Mouse (Mus musculus) kidney, embryonic 16.5 days (tissue): ENCODE measurements at regions not wholly inside any gene's neighbourhood (a gene's known extent, or its start where the extent isn't known, plus 50 kb on each side); places are given as distances from the start of the nearest gene placed in this dataset.

Experiments
- ATAC-seq: fragments of 200-750 bp; cut with Nextera tagmentation; 2 replicates; pipeline ENCODE4 v1.8.0; 2017; ENCODE audit warnings: moderate TSS enrichment; ENCODE audit not compliant: low FRiP score, low TSS enrichment
- H3K27ac ChIP-seq: fragments of 300-500 bp; sonication (generic); 2 replicates; pipeline ENCODE4 v1.5.1; 2014; ENCODE audit warnings: low read length
- H3K27me3 ChIP-seq: fragments of 300-500 bp; sonication (generic); 2 replicates; pipeline ENCODE4 v1.6.1; 2014; ENCODE audit warnings: low read length, control low read depth, mixed read lengths; ENCODE audit not compliant: insufficient read depth
- H3K36me3 ChIP-seq: fragments of 300-500 bp; sonication (generic); 2 replicates; pipeline ENCODE4 v1.6.1; 2014; ENCODE audit warnings: low read length, control low read depth, mixed read lengths; ENCODE audit not compliant: insufficient read depth
- H3K4me1 ChIP-seq: fragments of 300-500 bp; sonication (generic); 2 replicates; pipeline ENCODE4 v1.6.1; 2014; ENCODE audit warnings: low read length, control low read depth, mixed read lengths; ENCODE audit not compliant: insufficient read depth
- H3K4me2 ChIP-seq: fragments of 300-500 bp; sonication (generic); replicated peaks from 2 replicates; pipeline ENCODE4 v1.6.1; 2014; ENCODE audit warnings: low read depth, low read length
- H3K4me3 ChIP-seq: fragments of 300-500 bp; sonication (generic); 2 replicates; pipeline ENCODE4 v1.5.1; 2014; ENCODE audit warnings: mild to moderate bottlenecking, low read length
- H3K9ac ChIP-seq: fragments of 300-500 bp; sonication (generic); replicated peaks from 2 replicates; pipeline ENCODE4 v1.6.1; 2014; ENCODE audit warnings: low read length
- H3K9me3 ChIP-seq: fragments of 300-500 bp; sonication (generic); 2 replicates; pipeline ENCODE4 v1.6.1; 2016; ENCODE audit warnings: low read length, control low read depth
- WGBS: fragments of 180-500 bp; shearing (Covaris S2); extraction: QIAGEN DNeasy Blood & Tissue Kit; methylation state at CpG from one replicate; pipeline ENCODE4 v1.1.7; 2014; 5-methylcytosine and 5-hydroxymethylcytosine counted together

GRCm38 (mm10) chr17:4921121-4921520 is 73.0 kb upstream of the Arid1b start:
- H3K27me3 ChIP-seq = no peaks in the 10 kb centered on the region
- WGBS = 72% methylated on average over 7 of the region's 7 CpGs
- no peaks in the 10 kb centered on the region for H3K9me3 ChIP-seq
- H3K36me3 ChIP-seq = no peaks in the 10 kb centered on the region
- no peak overlapping the region for H3K4me3 ChIP-seq
- H3K4me2 ChIP-seq = no peak overlapping the region
- H3K4me1 ChIP-seq = 0 out of 2 replicates have a peak, but pooled peaks cover 3% of the 10 kb centered on the region
- ATAC-seq = peak; percentile 31; the same call in 1 of the 2 replicates
- no peak overlapping the region for H3K27ac ChIP-seq
- no peak overlapping the region for H3K9ac ChIP-seq

- Histone ChIP-seq H3K9me3 (no peaks in the 10 kb centered on the region), H3K27me3 (no peaks in the 10 kb centered on the region), H3K27ac (no peak overlapping the region), H3K4me2 (no peak overlapping the region), H3K4me1 (0 out of 2 replicates have a peak, but pooled peaks cover 2% of the 10 kb centered on the region), H3K4me3 (no peak overlapping the region), H3K36me3 (no peaks in the 10 kb centered on the region), H3K9ac (no peak overlapping the region)
- 64% methylated on average over 5 of the region's 5 CpGs for WGBS
- no peak for ATAC-seq
Measured at GRCm38 (mm10) chr17:4928631-4929030, 65.5 kb upstream of the Arid1b start.

- Histone ChIP-seq H3K4me3 (no peak overlapping the region), H3K36me3 (no peaks in the 10 kb centered on the region), H3K4me2 (no peak overlapping the region), H3K27ac (no peak overlapping the region), H3K27me3 (no peaks in the 10 kb centered on the region), H3K9me3 (no peaks in the 10 kb centered on the region), H3K4me1 (0 out of 2 replicates have a peak, but pooled peaks cover 3% of the 10 kb centered on the region), H3K9ac (no peak overlapping the region)
- 86% methylated on average over 5 of the region's 5 CpGs for WGBS
- no peak for ATAC-seq
Measured at GRCm38 (mm10) chr17:4935268-4935667, 58.9 kb upstream of the Arid1b start.

DNA sequence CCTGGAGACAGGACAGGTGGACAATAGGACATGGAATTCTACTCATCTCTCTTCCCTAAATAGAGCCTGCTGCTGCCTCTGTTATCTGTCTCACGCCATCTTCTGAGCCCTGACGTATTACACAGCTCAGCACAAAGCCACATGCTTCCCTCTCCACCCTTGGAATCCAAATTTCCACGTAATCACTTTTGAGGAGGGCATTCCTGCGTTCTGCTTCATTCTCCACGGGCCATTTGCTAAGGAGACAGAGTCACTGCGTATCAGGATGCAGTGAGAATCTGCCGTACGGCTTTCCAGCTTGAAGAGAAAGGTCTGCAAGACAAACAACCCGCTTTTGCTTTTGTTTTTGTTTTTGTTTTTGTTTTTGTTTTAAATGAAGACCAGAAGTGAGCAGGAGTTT is 53.5 kb upstream of the Arid1b start:
- H3K27ac ChIP-seq = no peak overlapping the region
- H3K4me3 ChIP-seq = no peak overlapping the region
- H3K36me3 ChIP-seq = no peaks in the 10 kb centered on the region
- 35% methylated on average over 9 of the region's 9 CpGs for WGBS
- peaks cover 18% of the 10 kb centered on the region for H3K4me1 ChIP-seq
- H3K9ac ChIP-seq = no peak overlapping the region
- ATAC-seq = peak; percentile 61; the same call in 1 of the 2 replicates
- H3K4me2 ChIP-seq = 0 out of 2 replicates have a peak overlapping the region, but pooled peaks have one; percentile 6
- no peaks in the 10 kb centered on the region for H3K9me3 ChIP-seq
- no peaks in the 10 kb centered on the region for H3K27me3 ChIP-seq

- no peaks in the 10 kb centered on the region for H3K27me3 ChIP-seq
- peaks cover 24% of the 10 kb centered on the region for H3K4me1 ChIP-seq
- ATAC-seq = no peak
- H3K4me3 ChIP-seq = no peak overlapping the region
- 66% methylated on average over 4 of the region's 4 CpGs for WGBS
- H3K9me3 ChIP-seq = no peaks in the 10 kb centered on the region
- H3K27ac ChIP-seq = no peak overlapping the region
- H3K9ac ChIP-seq = no peak overlapping the region
- no peaks in the 10 kb centered on the region for H3K36me3 ChIP-seq
- no peak overlapping the region for H3K4me2 ChIP-seq
Measured at GRCm38 (mm10) chr17:4941286-4941800, 52.8 kb upstream of the Arid1b start.

DNA sequence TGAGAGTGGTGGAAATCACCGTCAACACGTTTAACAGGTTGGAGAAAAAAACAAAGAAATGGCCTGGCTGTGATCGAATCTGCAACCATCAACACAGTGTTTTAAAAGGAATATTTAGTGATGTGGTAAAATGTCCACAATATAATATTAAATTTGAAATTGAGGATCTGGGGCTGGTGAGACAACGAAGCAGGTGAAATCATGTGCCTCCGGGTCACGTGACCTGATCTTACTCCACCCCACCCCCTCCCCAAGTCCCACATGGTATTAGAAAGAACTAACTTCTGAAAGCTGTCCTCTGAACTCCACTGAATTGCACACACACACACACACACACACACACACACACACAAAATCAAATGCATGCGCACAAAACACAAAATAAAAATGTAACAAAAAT is 51.3 kb upstream of the Arid1b start:
- Histone ChIP-seq H3K27ac (no peak overlapping the region), H3K4me2 (no peak overlapping the region)
- 92% methylated on average over 7 of the region's 7 CpGs for WGBS

More for the DNA sequence above, 51.3 kb upstream of the Arid1b start:
- no peak overlapping the region for H3K9ac ChIP-seq
- H3K9me3 ChIP-seq = no peaks in the 10 kb centered on the region
- no peaks in the 10 kb centered on the region for H3K36me3 ChIP-seq
- no peak overlapping the region for H3K4me3 ChIP-seq
- H3K27me3 ChIP-seq = no peaks in the 10 kb centered on the region
- no peak for ATAC-seq
- H3K4me1 ChIP-seq = peaks cover 37% of the 10 kb centered on the region
